Mouse (Mus musculus) ovary, postnatal 10 days (tissue): Measurements from ENCODE around the gene Vsig10.
A peak's percentile ranks its signal among the peaks of the same experiment; 100 is the strongest.

Source experiments
- DNase-seq: peaks from one replicate; pipeline ENCODE4 v3.0.0; 2022; ENCODE audit warnings: low spot score

The Vsig10 gene

DNA sequence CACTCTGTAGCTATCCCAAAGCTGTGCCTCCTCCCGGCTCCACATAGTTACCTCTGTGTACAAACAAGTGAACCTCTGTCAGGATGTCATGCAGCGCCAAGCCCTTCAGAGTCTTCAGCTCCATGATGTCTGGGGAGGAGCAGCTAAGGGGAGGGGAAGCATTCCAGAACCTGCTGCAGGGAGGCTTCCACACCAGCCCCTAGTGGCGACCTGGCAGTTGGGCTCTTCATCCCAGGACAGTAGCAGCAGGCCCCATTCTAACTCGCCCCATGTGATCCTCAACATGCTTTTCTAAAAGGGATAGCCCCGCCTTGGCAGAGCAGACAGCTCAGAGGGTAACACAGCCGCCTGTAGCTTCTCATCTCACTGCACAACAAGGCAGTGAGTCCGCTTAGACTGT is 62.9 kb downstream of the Vsig10 start:
- DNase-seq = no peak

DNA sequence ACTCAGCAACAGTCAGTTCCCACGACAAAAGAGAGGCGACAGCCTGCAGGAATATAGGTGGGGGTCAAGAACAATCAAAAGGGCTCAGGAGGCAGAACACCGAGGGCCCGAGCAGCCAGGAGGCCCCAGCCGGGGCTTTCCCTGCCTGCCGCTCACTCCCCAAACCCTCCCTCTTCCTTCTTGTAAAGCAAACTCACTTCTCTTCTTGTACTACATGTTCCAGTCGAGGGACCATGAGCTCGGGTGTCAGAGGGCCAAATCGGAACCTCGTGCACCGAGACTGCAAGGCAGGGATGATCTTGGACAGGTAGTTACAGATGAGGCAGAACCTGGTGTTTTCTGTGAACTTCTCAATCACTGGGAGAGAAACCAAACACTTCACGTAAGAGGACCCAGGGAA is 64.3 kb downstream of the Vsig10 start:
- DNase-seq = no peak

DNA sequence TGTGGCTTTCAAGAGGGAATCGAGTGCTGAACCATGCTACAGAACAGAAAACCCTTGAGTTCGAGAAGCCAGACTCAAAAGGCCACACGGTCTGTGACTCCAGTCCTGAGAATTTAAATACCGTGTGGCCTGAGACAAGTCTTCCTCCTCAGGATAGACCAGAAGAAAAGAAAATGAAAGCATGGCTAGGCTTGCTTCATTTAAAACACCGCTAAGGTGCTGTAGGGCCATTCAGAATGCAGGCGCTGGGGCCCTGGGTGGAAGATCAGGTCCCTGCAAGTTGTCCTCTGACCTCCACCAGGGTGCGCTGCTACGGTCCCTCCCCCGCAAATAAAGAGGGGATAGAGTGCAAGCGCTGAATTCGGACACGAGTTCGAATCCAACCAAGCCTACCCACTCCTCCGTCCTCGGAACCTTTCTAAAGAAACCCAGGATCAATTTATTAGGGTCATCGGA is 69.4 kb downstream of the Vsig10 start:
- no peak for DNase-seq

DNA sequence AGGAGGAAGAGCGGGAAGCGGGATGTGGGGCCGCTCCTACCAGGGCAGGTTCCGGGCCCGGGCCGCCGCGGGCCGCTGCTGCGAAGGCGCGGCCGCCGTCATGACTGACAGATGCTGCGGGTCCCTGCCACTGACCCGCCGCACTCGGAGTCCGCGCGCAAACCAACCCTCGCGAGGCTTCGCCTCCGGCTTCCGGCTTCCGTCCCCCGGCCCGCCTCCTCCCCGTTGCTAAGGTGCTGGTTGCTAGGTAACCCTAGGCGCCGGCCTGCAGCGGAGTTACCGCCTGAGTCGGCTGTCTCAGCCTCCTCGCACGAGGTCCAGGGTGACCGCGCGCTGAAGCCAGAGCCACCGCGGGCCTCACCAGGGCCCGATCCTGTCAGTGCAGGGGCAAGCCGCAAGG is 70.0 kb downstream of the Vsig10 start, which contains the start of gene Rfc5:
Gene Rfc5, minus strand, starts transcription at position 171 of the 400 bp plus-strand sequence.
- DNase-seq = peak; percentile 88

GRCm38 (mm10) chr5:117390895-117391294 is 72.0 kb downstream of the Vsig10 start:
- no peak for DNase-seq

GRCm38 (mm10) chr5:117395834-117396233 is 77.0 kb downstream of the Vsig10 start:
- no peak for DNase-seq

GRCm38 (mm10) chr5:117396596-117397014 is 77.7 kb downstream of the Vsig10 start:
- DNase-seq = no peak

GRCm38 (mm10) chr5:117397371-117397770 is 78.5 kb downstream of the Vsig10 start:
- DNase-seq = no peak

- no peak for DNase-seq
These were observed 79.2 kb downstream of the Vsig10 start for GRCm38 (mm10) chr5:117398007-117398550.

DNA sequence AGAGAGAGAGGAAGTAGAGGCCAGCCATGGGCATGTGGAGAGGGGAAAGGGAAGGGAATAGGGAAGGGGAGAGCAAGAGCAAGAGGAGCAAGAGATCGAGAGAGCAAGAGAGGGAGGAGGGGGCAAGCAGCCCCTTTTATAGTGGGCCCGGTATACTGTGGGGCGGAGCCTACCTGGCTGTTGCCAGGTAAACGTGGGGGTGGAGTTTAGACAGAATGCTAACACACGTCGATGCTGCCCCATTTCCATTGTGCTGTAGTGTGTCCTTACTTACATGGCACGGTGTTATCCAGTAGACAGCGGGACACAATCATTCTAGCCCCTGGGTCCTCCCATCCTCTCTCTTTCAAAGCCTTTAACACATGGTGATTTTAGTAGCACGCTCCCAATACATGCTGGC is 80.4 kb downstream of the Vsig10 start:
- DNase-seq = no peak

- no peak for DNase-seq
These were observed 84.7 kb downstream of the Vsig10 start for GRCm38 (mm10) chr5:117403609-117404008.
